Mouse (Mus musculus): Measurements from ENCODE around the gene Chn2. TPM values are rescaled to one million over a fixed set of nuclear protein-coding genes. Genes with fewer than 3 reads are reported as not detected.

The Chn2 gene
- total RNA-seq, 2 experiments from 2014 or later: 45.0 to 51.2 TPM

DNA sequence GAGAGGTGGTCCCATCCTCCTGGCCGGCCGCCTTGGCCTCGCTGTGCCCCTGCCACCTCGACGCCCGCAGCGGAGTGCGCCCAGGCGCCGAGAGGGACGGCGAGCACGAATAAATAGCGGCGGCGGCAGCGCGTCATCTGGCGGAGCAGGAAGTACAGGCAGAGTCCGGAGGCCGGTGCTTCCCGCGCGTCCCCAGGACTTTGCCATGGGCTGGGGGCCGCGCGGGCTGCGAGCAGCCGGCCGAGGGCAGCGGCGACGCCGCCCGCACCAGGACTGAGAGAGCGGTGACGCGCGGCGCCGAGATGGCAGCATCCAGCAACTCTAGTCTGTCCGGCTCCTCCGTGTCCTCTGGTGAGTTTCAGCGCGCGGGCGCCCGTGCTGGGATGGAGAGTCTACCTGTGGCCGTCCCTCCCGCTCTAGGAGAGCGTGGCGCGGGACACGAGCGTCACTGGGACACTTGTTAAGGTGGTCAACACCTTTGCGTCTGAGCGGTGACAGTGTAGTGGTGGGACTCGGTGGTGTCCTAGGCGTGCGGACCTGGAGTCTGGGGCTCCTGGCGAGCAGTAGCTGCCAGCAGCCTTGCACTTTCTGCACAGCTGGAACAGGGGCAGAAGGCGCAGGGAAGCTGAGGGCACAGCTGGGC is 572 bp downstream of the Chn2 start:
- intact Hi-C loops (cut with DNase I): loop anchor here (2.0 to 10.0 kb wide), 4 partner anchors 73 to 235 kb away; no protein-coding TSS in a partner anchor
- DNase-seq (ENCODE audit: low spot score in 2 of 2): peak in 1 of 2 experiments; percentile 63

DNA sequence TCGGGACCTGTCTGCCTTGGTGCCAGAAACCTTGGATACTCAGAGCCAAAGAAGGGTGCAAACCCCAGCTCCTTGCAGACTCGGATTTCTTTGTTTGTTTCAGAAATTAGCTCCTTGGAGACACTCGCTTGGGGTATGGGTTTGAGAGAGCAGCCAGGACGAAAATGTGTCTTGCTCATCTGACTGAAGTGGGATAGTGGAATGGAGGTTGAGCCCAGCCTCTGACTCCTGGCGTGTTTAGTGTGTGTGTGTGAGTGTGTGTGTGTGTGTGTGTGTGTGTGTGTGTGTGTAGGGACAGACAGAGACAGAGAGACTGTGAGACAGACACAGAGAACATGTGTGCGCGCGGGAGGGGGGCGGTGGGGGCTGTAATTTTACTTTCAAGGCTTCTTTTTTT is 1.1 kb downstream of the Chn2 start:
- intact Hi-C loops (cut with DNase I): no loop called here
- DNase-seq (ENCODE audit: low spot score in 2 of 2): no peak

DNA sequence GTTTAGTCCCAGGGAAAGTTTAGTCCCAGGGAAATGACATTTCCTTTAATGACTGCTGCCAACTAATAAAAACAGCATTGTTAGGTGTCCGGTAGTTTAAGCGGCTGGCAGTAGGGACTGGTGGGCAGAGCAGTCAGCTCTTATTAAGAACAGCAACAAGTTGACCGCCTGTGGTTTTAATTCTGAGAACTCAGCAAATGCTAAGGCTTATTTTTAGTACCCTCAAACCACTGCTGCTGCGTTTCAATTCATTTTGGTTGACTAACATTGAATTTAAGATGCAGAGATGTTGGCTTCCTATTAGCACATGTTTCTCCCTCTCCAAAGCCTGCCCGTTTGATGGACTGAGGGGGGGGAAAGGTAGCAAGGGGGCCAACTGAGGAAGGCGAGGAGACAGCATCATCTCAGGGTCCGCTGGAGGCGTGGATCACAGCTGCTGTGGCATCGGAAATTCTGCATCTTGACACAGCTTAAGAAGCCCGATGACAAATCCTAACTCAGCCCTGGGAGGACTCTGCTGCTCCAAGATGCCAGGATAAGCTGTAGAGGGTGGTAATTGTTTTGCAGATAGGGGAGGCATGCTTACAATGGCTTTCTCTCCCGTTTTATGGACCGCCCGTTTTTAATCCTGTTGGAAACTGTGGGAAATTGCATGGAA is 2.2 kb downstream of the Chn2 start:
- intact Hi-C loops (cut with DNase I): no loop called here
- DNase-seq (ENCODE audit: low spot score in 2 of 2): no peak

DNA sequence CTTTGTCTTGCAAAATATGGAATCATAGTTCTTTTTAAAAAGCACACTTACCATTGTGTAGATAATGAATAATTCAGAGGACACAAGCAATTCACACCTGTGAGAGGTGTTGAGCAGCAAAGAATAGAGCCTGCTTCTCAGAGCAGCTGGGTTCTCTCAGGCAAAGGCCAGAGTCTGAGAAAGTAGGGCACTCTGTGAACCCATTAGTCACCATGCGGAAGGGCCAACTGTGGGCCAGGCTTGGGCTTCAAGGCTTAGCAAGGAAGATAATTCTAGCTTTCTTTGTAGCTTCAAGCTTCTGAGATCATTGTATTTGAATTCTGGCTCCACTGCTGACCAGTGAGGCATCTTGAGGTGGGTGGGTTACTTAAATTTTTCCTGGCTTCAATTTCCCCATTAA is 2.8 kb downstream of the Chn2 start:
- intact Hi-C loops (cut with DNase I): no loop called here

DNA sequence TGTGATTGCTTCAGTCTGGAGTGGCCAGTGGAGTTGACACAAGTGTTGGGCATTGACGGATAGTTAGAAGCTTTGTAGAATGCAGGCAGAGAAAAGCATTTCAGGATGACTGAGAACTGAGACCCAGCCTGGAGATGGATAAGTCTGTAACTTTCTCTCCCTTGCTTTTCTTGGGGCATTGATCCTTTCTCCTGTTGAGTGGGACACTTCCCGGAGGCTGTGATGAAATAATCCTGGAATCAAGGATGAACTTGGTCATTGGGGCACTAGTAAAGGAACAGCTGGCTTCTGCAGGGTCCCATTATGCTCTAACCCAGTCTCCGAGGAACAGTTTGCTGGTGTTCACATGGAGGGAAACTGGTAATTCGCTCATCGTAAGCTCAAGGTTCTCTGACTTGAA is 4.2 kb downstream of the Chn2 start:
- no peak for DNase-seq (ENCODE audit: low spot score in 2 of 2)
- intact Hi-C loops (cut with DNase I): no loop called here

More for the DNA sequence above, 2.8 kb downstream of the Chn2 start:
- DNase-seq (ENCODE audit: low spot score in 2 of 2): no peak

DNA sequence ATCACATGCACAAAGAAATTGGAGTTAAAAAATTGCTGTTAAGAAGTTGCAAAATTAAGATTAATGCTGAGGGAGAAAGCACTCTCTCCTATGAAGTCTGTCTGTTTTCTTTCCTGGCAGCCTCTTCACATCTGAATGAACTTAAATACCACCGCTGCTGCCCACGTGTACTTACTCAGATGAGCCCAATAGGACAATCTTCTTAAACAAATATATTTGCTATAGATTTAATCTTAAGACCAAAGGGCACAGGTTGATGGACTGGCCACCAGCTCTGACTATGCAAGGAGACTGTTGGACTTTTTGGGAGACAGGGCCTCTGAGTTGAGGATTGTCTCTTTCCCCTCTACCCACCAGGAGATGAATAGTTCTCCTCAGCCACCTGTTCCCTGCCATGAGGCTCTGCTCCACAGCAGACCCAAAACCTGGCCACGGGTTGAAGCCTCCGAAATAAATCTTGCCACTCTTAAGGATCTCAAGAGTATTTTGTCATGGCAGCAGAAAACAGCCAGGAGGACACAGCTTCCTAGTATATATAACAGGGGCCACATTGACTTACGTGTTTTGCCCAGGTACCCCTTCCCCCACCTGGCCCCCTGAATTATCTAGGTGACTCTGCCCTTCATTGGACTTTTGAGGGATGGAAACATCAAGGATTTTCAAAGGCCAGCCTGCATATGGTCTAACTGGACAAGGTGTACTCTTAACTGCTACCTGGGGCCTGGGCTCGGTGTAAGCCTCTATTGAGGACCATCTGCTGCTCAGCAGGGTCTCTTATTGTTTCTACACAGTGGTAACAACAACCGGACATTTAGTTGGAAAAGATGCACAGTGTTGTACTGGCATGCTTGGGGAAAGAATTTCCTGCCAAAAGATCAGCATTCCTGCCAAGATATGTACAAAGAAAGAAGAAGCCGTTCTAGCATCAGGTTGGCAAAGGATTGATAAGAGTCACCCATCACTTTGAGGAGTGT is 6.7 kb downstream of the Chn2 start:
- DNase-seq (ENCODE audit: low spot score in 2 of 2): no peak
- intact Hi-C loops (cut with DNase I): no loop called here

DNA sequence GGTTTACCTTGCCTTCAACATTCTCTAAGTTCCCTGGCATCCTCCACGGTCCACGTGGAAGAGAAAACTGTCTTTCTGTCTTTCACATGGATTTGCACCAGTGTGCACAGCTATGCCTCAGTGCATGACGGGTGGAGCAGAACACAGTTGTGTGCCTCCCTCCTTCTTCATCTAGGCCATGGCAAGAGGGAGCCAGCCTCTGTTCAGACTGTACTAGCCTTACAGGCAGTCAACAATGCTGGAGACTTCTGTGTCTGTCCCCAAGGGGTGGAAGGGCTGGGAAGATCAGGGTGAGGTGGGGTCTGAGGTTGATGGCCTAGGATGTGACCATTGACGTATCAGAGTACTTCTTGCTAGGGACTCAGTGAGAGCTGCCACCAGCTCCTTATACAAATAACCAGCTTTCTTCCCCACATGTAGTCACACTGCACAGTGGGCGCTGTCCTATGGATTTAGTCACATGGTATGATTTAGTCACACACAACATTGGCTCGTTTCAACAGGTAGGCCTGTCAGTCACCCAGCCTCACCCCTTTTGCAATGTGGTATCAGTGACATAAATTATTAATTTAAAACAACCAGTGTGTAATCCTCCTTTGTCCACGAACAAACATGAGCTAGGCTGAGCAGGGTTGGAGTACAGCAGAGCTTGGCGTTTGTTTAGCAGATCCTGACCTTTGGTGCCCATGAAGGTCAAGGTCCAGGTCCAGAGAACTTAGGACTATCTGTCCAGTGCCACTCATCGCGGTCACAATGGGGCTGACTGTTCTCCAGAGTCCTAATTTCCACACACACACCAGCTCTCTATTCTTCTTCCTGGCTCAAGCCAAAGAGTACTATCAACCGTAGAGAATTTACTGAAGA is 7.8 kb downstream of the Chn2 start:
- intact Hi-C loops (cut with DNase I): no loop called here
- no peak for DNase-seq (ENCODE audit: low spot score in 2 of 2)

DNA sequence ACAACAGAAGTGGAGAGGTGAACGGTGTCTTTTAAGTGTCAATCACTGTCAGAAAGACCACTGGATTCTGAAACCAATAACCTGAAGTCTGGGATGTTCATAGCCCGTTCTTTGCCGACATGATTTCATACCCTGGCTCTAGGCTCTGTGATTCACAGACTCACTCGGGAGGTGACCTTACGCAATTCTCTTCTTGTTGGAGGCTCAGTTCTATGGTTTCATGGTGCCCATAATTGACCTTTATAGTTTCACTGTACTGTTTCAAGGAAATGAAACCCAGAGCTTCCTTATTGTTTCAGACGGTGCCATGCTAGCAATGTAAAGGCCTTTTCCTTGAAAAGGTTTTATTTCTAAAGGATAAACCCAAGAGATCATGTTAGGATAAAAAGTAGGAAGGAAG is 9.4 kb downstream of the Chn2 start:
- intact Hi-C loops (cut with DNase I): no loop called here
- no peak for DNase-seq (ENCODE audit: low spot score in 2 of 2)

DNA sequence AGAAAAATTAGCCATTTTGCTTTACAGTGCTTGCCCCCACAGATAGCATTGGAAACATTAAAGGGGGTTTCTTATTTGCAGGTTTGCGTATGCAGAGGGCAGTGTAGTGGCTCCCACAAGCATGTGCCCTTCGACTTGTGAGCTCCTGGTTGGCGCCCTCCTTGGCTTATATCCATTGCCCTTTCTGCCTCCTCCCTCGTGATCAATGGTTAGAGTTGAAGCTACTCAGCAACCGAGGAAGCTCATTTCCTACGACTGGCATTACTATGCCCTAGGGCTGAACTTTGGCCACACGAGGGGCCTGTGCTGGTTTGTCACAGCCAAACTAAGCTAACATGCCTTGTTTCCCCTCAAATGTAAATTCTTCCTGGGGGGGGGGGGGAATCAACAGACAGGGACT is 11.8 kb downstream of the Chn2 start:
- DNase-seq (ENCODE audit: low spot score in 2 of 2): no peak
- intact Hi-C loops (cut with DNase I): no loop called here

DNA sequence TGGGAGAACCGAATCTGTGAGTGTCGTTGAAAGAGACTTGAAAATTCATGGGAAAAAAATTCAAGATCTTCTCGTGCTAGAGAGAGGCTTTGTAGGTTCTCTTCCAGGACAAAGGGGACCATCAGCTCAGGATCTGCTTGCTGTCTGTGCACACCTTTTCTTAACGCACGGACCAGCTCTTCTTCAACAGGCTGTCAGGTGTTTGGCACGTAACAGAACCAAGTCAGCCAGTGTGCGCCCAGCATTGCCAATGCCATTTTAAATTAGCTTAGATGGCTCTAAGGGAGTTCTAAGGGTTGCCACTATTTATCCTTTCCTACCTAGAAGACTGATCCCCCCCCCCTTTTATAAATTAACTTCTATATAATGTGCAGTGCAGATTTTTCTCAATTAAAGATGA is 12.8 kb downstream of the Chn2 start:
- DNase-seq (ENCODE audit: low spot score in 2 of 2): no peak
- intact Hi-C loops (cut with DNase I): no loop called here

DNA sequence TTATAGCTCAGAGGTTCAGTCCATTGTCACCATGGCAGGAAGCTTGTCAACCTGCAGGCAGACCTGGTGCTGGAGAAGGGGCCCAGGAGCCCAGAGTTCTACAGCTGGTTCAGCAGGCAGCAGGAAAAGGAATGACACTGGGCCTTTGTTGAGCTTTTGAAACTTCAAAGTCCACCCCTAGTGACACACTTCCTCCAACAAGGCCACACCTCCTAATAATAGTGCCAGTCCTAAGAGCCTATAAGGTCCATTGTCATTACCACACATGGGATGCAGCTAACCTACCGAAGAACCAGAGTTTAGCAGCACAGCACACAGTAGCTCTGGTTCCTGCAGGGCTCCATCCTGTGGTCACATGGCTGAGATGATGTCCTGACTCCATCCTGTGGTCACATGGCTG is 13.3 kb downstream of the Chn2 start:
- DNase-seq (ENCODE audit: low spot score in 2 of 2): no peak
- intact Hi-C loops (cut with DNase I): no loop called here

DNA sequence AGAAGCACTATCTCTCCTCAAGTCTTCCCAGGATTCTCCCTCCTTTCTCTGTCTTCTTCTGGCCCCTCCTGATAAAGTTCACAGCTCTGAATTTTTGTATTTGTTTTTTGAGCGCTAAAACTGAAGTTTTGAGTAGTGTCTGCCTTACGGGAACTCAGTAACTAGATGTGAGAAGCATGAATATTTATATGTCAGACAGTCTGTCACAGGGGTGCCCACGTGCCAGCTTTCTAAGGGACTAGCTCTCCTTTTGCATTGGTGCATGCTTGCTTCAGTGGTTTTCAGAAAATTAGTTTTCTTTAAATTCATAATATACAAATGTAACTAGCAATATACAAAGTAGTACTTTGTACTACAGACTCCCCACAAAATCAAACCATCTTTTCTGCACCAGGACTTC is 14.0 kb downstream of the Chn2 start:
- intact Hi-C loops (cut with DNase I): no loop called here
- DNase-seq (ENCODE audit: low spot score in 2 of 2): peak in 1 of 2 experiments; percentile 48

DNA sequence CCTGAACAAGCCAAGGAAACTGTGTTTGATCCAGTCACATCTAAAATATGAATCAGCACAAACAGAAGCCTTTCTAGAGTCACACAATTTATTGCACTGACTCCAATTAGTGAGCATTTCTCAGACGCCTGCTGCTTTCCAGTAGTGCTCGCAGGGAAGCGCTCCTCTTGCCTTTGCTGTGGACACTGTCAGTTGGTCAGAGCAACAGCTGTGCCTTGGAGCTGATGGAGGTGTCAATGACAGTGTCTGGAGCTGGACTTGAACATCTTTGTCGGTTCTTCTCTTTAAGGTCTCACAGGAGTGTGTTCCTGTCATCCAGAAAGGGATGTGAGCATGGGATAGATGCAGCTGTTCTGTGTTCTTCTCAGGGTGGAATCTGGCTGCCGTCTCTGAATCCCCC is 16.0 kb downstream of the Chn2 start:
- intact Hi-C loops (cut with DNase I): no loop called here
- no peak for DNase-seq (ENCODE audit: low spot score in 2 of 2)

DNA sequence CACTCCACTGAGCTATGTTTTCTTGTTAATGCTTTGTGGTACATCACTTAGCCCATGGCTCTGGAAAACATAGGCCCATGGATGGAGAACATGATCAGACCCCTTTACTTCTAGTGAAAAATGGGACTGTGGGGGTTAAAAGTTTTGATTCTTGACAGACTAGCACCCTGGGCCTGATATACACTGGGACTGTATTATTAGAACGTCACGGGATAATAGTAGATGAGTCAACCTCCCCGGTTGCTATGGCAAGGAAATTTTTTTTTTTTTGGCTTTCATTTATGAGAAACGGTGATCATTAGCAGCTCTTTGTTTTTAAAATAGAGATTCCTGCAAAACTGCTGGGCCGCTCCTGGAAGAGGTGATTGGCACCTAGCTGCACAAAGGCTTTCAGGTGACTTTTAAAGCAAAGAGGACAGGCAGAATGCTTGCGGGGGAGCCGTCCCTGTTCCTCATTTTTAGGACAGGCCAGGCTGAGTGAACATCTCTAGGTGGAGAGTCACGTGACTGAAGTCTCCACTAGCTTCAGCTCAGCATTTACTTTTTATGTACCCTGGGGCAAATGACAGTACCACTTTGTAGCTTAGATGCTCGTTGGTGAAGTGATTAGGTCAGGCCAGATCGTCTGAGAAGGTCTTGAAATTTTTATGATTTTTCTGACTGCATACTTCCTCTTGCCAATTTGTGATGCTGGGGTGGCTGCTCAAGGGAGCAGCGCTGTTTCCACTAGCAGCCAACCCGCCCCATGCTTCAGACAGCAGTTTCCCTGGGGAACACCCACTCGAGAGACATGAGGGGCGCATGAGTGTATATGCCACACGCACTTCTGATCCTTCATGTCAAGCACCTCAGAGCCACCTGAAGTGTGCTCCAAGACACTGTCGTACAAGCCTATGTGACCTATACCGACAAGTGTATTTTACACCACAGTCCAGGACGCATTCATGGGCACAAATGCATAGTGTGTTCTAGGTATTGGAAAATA is 17.5 kb downstream of the Chn2 start:
- intact Hi-C loops (cut with DNase I): no loop called here
- peak in 1 of 2 experiments; percentile 22 for DNase-seq (ENCODE audit: low spot score in 2 of 2)

DNA sequence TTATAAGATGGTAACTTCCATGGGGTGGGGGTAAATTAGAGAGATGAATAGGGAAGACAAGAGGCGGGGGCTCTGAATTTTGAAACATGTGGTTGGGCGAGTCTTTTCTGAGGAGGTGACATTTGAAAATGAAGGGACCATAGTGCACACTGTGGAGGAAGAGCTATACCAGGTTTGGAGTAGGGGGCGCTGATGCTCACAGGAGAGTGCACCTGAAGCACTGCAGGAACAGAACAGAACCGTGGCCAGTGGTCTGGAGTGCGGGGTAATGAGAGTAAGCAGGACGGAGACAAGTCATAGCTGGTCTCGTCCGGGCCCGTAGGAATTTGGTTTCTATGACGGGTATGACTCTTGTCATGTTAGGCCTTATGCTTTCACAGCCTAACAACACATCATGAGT is 18.3 kb downstream of the Chn2 start:
- intact Hi-C loops (cut with DNase I): no loop called here
- no peak for DNase-seq (ENCODE audit: low spot score in 2 of 2)

DNA sequence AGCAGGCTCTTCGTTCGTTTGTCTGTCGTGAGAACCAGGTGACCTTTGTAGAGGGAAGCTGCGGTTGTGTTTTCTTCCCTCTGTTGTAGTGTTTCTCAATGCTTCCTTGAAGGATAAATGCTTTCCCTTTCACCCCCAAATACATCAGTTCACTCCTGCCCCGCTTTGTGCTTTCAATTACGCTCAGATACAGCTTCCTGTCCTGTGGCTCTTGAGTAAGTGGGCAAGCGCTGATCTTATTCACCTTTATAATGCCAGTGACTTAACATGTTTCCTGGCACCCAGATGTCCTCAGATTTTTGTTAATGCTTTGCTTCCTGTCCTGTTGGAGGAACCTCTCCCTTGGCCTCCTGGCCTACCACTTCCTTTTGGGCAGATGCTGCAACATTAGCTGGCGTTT is 19.5 kb downstream of the Chn2 start:
- DNase-seq (ENCODE audit: low spot score in 2 of 2): no peak
- intact Hi-C loops (cut with DNase I): no loop called here

DNA sequence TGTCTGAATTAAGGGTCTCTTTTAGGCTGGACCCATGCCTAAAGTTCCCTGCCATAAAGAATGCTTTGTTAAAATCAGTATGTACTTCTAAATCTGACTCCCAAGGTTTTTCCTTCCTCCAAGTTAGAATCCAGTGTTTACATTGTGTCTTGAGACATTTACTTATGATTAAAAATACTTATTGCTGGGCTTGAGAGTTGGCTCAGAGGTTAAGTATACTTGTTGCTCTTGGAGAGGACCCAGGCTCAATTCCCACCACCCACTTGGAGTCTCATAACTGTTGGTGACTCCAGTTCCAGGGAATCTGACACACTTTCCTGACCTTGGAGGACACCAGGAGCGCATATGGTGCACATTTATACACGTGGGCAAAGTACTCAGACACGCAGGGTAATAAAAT is 20.9 kb downstream of the Chn2 start:
- DNase-seq (ENCODE audit: low spot score in 2 of 2): no peak
- intact Hi-C loops (cut with DNase I): no loop called here

DNA sequence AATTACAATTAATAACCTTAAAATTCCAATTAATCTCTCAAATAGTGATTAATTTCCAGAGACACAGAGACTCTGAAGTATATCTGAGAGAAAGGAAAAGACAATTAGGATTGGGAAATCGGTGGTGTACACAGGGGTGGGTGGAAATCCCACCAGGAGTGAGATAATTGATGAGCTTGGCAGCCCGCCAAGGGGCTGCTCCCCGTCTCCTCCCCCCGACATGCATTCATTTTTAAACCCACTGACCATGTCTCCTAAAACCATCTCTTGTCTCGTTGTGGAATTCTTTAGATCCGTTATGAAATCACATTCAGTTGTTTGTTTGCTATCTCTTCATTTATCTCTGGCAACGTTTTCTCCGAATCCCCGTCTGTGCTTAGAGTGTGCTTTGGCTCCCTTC is 22.0 kb downstream of the Chn2 start:
- intact Hi-C loops (cut with DNase I): no loop called here
- DNase-seq (ENCODE audit: low spot score in 2 of 2): no peak

All from left cerebral cortex, postnatal 14 days (tissue).